Mouse (Mus musculus): ENCODE data around the gene Cdc37. TPM values are rescaled to one million over a fixed set of nuclear protein-coding genes. Genes with fewer than 3 reads are reported as not detected.
A peak's percentile ranks its signal among the peaks of the same experiment; 100 is the strongest.

Cdc37 gene
- total RNA-seq, 2 experiments from 2014 or later: 175 to 181 TPM

DNA sequence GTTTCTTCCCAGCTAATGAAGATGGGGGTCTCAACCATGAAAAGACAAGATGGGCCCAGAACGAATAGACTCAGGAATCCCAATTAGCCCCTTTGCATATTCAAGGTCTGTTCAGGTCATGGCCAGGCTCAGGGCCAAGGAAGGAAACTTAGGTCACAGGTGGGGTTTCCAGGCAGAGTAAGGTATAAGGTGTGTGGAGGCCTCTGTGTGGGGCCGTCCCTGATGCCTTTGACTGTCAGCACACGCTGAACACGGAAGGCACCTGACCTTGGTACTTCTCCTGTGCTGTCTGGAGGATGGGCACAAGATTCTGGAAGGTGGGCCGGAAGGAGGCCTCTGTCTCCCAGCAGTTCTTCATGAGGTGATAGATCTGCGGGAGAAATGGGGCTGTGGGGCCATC is 45.0 kb downstream of the Cdc37 start:
- no peak for DNase-seq (ENCODE audit: low spot score in 2 of 2)

DNA sequence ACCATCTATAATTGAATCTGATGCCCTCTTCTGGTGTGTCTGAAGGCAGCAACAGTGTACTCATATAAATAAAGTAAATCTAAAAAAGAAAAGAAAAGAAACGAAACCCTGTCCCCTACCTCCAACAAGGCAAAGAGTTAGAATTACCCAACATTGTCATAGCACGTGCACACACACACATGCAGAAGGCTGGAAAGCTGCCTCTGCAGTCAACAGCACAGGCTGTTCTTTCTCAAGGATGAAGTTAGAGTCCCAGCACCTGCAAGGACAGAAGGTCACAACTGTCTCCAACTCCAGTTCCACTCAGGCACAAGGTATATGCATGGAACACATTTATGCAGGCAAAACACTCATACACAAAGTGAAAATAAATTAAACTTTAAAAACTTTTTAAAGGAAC is 47.7 kb downstream of the Cdc37 start:
- no peak for DNase-seq (ENCODE audit: low spot score in 2 of 2)

DNA sequence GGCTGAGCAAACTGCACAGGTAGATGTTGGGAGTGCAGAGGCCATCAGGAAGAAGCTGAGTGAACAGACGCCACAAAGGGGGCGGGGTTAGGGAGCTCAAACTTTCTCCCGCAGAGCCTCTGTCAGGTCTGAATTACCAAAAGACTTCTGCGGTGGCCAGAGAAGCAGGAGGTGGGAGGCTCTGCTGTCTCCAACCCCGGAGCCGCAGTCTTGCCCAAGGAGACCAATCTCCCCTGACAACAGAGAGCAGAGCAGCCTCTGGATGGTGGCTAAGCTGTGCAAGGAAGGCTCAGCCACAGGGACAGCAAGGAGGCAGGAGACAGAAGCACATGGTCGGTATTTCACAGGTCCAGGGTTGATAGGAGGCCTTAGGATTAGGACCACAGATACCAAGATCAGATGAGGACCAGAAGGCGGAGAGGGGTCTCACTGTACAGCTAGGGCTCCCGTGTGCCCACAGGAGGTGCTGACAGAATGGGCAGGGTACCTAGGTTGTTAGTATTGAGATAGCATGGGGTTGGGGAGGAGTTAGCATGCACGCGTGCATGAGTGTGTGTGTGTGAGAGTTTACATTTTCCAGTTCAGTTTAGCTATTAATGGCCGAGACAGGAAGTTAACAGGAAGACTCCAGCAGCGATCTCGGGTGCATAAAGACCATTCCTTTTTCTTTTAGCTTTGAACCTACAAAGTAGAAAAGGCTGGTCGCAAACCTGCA is 49.2 kb downstream of the Cdc37 start:
- no peak for DNase-seq (ENCODE audit: low spot score in 2 of 2)

- no peak for DNase-seq (ENCODE audit: low spot score in 2 of 2)
Observed at GRCm38 (mm10) chr9:21097793-21098192, 52.0 kb downstream of the Cdc37 start.

DNA sequence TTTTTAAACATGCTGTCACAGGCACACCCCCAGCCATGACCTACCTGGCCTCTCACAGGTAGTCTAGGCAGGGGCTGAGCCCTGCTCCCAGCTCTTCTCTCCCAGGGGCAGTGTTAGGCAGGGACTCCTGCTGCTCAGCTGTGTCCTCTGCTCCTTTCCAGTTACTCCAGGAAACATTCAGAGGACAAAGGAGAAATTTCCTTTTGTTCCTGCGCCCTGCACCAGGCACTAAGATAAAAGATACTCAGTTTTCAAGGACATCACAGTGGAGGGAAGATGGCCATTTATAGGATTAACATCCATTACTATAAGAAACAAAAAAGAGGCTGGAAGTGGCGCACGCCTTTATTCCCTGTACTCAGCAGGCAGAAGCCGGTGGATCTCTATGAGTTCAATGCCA is 53.8 kb downstream of the Cdc37 start:
- DNase-seq (ENCODE audit: low spot score in 2 of 2): no peak

DNA sequence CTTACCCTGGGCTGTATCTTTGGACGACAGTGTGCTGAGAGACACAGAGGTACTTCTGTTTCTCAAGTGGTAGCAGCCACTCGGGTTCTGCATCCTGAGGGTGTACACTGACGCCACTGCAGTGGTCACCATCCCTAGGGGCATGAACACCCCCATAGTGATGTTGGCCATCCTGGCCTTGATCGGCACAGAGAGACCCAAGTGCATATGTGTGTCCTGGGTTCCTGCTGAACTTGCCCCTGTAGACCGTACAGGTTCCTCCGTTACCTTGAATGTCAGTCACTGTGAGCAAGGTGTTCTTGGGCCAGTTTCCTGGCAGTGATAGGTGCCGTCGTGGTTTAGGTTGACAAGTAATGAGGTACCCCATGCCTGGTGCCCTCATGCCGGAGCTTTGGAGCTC is 56.4 kb downstream of the Cdc37 start:
- DNase-seq (ENCODE audit: low spot score in 2 of 2): no peak

DNA sequence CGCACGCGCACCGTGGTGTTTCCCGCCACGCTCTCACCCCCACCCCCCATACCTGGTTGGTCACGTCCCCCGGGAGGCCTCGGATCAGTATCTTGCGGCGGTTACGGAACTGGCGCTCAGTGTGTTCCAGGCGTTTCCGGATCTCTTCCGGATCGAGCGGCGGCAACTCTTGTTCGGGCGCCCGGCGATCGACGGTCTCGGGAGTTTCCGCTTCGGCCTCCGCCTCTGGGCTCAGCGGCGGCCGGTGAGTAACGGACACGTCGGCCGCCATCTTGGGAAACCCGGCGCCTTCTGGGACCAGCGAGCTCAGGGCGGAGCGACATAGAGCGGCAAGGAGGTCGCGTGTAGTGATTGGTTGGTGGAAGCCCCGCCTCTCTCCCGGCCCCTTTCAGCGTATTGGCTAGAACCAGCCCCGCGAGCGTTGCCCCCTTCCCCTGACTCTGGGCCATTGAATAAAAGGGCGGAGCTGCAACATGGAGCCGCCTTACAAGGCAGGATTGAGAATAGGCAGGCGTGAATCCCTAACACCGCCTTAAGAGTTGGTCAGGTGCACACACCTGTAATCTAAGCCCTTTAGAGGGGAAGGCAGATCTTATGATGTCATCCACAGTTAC is 58.0 kb downstream of the Cdc37 start, which contains the start of the genes Gm38431 and Raver1:
TSS of gene Gm38431 (minus strand) at position 291 of the 614 bp plus-strand sequence.
TSS of gene Raver1 (minus strand) at position 302 of the 614 bp plus-strand sequence.
- peak; percentile 92 for DNase-seq (ENCODE audit: low spot score in 2 of 2)

DNA sequence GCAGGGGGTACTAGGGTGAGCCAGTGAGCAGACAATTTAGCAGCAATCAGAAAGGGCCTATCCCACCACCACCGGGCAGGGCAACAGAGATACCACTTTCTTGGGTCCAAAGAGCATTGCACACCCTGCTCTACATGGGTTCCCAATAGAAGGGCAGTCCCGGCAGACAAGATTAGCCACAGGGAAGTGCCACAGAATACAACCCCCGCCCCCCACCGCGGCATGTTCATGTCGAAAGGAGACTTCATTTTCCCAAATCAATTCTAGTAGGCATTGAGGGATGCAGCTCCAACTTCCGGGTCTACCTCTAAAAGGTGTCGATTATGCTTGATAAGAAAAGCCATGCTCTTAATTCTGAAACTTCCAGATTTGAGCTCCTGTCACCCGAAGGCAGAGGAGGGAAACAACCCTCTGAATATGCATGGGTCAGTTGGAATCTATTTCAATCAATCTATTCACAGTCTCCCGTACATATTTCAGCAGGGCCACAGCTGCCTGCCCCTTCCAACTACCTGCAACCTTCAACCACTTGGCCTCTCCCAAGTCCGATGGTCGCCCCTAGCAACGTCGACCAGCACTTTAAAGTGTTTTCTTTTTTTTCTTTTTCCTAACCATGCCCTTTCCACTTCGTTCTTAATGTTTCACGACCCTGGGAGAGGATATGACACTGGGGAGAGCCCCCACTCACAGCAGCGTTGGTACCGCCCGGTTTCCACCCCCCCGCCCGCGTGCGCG is 58.6 kb downstream of the Cdc37 start:
- DNase-seq (ENCODE audit: low spot score in 2 of 2): no peak

DNA sequence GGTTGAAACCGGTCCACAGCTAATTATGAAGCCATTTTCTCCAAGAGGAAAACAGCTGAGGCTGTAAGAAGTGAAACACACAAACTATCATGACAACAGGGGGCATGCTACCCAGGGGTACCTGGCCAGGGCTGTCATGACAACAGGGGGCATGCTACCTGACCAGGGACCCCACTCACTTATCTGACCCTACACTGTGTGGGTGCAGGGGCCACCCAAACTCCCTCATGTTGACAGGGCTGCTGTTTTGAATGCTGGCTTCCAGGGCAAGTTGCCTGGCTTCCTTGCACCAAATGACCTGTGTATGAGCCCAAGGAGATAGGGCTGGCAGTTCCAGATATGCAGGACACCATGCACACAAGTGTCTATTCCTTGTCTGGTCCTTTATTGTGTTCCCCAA is 59.2 kb downstream of the Cdc37 start:
- DNase-seq (ENCODE audit: low spot score in 2 of 2): no peak

GRCm38 (mm10) chr9:21083324-21083723 is 66.5 kb downstream of the Cdc37 start:
- DNase-seq (ENCODE audit: low spot score in 2 of 2): no peak

Other genes with a start within 250 kb of the Cdc37 start
- gene Dnmt1, start 190.1 kb downstream of the Cdc37 start, total RNA-seq (2021): 10 to 100 TPM; 33.6 to 34.9 TPM
- gene S1pr2, start 173.2 kb downstream of the Cdc37 start, total RNA-seq (2021): 10 to 100 TPM; 18.3 to 22.0 TPM
- 100 to 1,000 TPM; 122 to 124 TPM for gene Mrpl4, start 147.2 kb downstream of the Cdc37 start, total RNA-seq (2021)
- gene Icam1, start 134.0 kb downstream of the Cdc37 start, total RNA-seq (2021): 10 to 100 TPM in 1 of 2 experiments, 1 to 10 TPM in 1; 9.0 to 31.8 TPM
- 1 to 10 TPM; 1.2 to 4.8 TPM for gene Icam4, start 120.6 kb downstream of the Cdc37 start, total RNA-seq (2021)
- under 1 TPM; 0.13 to 0.23 TPM for gene Icam5, start 117.9 kb downstream of the Cdc37 start, total RNA-seq (2021)
- gene Zglp1, start 82.9 kb downstream of the Cdc37 start, total RNA-seq (2021): not detected
- gene Gm49373, start 76.9 kb downstream of the Cdc37 start, total RNA-seq (2021): under 1 TPM; 0.53 to 0.80 TPM
- 10 to 100 TPM; 38.3 to 39.2 TPM for gene Fdx1l, start 76.4 kb downstream of the Cdc37 start, total RNA-seq (2021)
- gene Gm38431, start 58.0 kb downstream of the Cdc37 start, total RNA-seq (2021): 1 to 10 TPM; 1.8 to 1.9 TPM
- gene Raver1, start 58.0 kb downstream of the Cdc37 start, total RNA-seq (2021): 10 to 100 TPM; 42.9 to 47.1 TPM
- 10 to 100 TPM; 14.0 to 14.5 TPM for gene Tyk2, start 18.7 kb downstream of the Cdc37 start, total RNA-seq (2021)
- 10 to 100 TPM in 1 of 2 experiments, 1 to 10 TPM in 1; 6.2 to 13.3 TPM for gene Pde4a, start 15.7 kb upstream of the Cdc37 start, total RNA-seq (2021)
- gene Keap1, start 89.4 kb upstream of the Cdc37 start, total RNA-seq (2021): 10 to 100 TPM; 44.9 to 51.2 TPM
- 1 to 10 TPM in 1 of 2 experiments, under 1 TPM in 1; 0.50 to 1.0 TPM for gene S1pr5, start 98.5 kb upstream of the Cdc37 start, total RNA-seq (2021)
- 10 to 100 TPM; 39.9 to 52.6 TPM for gene Atg4d, start 115.3 kb upstream of the Cdc37 start, total RNA-seq (2021)
- 10 to 100 TPM; 31.1 to 34.9 TPM for gene Kri1, start 138.0 kb upstream of the Cdc37 start, total RNA-seq (2021)
- gene Cdkn2d, start 141.4 kb upstream of the Cdc37 start, total RNA-seq (2021): 10 to 100 TPM in 1 of 2 experiments, 1 to 10 TPM in 1; 9.1 to 11.8 TPM
- not detected for gene Ap1m2, start 162.4 kb upstream of the Cdc37 start, total RNA-seq (2021)
- gene Slc44a2, start 170.7 kb upstream of the Cdc37 start, total RNA-seq (2021): 10 to 100 TPM; 36.3 to 48.3 TPM
- 10 to 100 TPM; 56.5 to 59.6 TPM for gene Ilf3, start 217.9 kb upstream of the Cdc37 start, total RNA-seq (2021)

Data from adrenal gland, adult 18-20 months (tissue).